Mouse (Mus musculus): ENCODE results near the gene Olfr59.

Olfr59 gene

DNA sequence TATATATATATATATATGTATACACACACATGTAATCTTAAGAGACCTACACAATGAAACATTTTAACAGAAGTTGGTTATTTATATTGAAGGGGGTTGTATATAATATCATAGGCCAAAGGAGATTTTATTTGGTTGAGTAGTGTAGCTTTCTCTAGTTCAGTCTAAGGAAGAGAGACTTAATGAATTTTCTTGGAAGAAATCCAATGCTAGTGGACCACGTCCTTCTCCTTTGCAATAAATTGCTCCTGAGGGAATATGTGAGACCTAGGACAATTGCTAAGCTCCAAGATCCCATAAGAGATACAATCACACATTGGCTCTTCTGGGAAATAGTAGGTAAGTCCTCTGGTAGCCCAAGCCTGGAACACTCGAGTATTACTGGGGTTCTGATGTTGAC lies at the start of gene Olfr59:
TSS of gene Olfr59 (plus strand) at position 301 of the 400 bp plus-strand sequence.
- DNase-seq (ENCODE audit: low read depth), result no peak

DNA sequence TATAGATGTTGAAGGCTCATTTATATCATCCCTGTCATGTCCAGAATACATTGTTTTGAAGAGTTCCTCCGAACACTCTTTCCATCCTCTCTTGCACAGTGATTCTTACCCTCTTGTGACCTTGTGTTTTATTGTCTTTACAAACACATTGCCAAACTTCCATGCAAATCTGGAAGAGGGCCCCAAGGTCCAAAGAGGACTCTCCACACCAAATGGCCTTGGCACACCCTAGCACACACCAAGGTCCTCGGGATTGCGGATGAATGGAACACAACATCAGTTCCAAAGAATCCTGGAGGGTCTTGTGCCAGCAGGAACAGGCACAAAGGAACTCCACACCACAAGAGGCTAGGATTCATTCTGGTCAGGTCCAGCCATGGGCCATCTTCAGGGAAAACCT lies 42.3 kb upstream of the Olfr59 start:
- no peak for DNase-seq (ENCODE audit: low read depth)

DNA sequence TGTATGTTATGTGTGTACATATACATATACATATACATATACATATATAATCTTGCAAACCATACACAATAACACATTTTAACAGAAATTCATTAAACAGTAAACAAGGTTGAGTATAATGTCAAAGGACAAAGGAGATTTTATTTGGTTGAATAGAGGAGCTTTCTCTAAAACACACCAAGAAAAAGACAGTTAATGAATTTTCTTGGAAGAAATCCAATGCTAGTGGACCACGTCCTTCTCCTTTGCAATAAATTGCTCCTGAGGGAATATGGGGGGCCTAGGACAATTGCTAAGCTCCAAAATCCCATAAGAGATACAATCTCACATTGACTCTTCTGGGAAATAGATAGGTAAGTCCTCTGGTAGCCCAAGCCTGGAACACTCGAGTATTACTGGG lies 24.0 kb upstream of the Olfr59 start, which contains the start of gene Olfr406:
TSS of gene Olfr406 (plus strand) at position 301 of the 400 bp plus-strand sequence.
- DNase-seq (ENCODE audit: low read depth), result no peak

DNA sequence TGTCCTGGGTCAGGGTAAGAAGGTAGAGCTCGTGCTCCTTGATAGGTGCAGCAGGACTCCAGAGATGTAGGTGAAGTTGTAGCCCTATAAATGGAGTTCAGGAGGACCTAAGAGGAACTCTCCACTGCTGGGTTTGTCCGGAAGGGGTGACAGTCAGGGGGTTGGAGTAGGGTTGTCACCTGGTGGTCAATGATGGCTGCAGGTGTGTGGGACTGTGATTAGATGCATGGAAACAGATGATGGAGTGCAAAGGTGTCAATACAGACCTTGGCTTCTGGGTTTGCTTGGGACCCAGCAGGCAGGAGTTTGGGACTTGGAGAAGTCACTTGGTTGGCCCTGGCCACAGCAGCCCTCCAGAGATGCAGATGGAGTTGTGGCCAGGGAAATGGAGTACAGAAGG lies 3.7 kb downstream of the Olfr59 start:
- no peak for DNase-seq (ENCODE audit: low read depth)

DNA sequence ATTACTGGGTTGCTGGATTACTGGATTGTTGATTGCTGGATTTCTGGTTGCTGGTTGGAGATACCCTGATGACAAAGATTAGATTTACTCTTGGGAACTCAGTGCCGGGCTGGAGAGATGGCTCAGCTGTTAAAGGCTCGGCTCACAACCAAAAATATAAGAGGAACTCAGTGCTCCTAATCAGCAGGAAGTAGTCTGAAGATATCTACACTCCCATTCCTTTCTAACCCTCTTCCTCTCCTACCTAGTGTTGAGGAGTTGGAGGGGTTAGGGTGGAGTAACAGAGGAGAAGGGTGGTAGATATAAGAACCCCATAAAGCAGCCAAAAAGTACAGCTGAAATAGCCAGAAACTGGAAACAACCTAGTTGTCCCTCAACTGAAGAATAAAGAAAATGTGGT lies 42.5 kb downstream of the Olfr59 start:
- DNase-seq (ENCODE audit: low read depth), result no peak

DNA sequence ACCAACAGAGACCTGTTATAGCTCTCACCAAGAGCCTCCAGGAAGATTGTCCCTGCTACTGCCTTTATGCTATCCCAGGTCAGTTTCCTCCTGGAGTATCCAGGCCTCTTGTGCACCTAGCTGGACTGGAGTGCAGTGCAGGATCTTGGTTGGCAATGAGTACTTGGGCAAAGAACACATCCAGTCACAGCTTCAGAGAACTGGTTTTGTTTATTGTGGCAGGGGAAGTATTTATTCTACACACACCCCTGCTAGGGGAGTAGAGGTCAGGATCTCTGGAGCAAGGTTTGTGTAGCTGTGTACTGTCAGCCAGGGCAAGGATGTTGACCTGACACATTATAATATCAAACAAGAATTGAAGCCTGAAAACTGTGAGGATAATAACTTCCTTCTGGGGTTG lies 45.2 kb downstream of the Olfr59 start:
- DNase-seq (ENCODE audit: low read depth), result no peak

DNA sequence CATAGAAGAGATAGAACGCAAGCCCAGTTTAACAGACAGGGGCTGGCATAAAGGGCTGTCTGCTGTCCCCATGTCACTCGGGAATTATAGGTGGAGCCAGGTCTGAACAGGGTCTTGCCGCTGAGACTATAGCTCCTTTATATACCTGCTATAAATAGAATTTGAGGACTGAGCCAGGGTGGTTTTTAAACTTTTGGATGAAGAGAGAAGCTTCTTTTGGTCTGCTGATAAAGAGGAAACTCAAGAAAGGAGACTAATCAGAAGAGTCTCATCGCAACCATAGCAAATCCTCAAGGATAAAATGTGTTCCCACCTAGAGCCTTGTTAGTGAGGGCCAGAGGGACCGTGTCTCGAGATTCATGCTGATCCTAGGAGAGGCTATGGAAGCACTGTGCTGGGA lies 54.4 kb downstream of the Olfr59 start, which contains the start of gene Olfr410:
TSS of gene Olfr410 (minus strand) at position 101 of the 400 bp plus-strand sequence.
- no peak for DNase-seq (ENCODE audit: low read depth)
